Mouse (Mus musculus) intestine, postnatal 0 days (tissue): ENCODE data around the gene Farsa. TPM values are rescaled to one million over a fixed set of nuclear protein-coding genes. Genes with fewer than 3 reads are reported as not detected.

Experiments used
- ATAC-seq: fragments of 200-750 bp; cut with Nextera tagmentation; 2 replicates; pipeline ENCODE4 v1.8.0; 2017; ENCODE audit warnings: mild to moderate bottlenecking, moderate TSS enrichment, moderate library complexity
- H3K27ac ChIP-seq: fragments of 300-500 bp; sonication (generic); 2 replicates; pipeline ENCODE4 v1.5.1; 2014; ENCODE audit warnings: mild to moderate bottlenecking, low read depth, low read length, moderate library complexity
- H3K27me3 ChIP-seq: fragments of 300-500 bp; sonication (generic); replicated peaks from 2 replicates; pipeline ENCODE4 v1.6.1; 2014; ENCODE audit warnings: low read length, mixed read lengths; ENCODE audit not compliant: control insufficient read depth, insufficient read depth
- H3K36me3 ChIP-seq: fragments of 300-500 bp; sonication (generic); 2 replicates; pipeline ENCODE4 v1.6.1; 2014; ENCODE audit warnings: mild to moderate bottlenecking, moderate library complexity; ENCODE audit not compliant: control insufficient read depth, insufficient read depth
- H3K4me1 ChIP-seq: fragments of 300-500 bp; sonication (generic); replicated peaks from 2 replicates; pipeline ENCODE4 v1.6.1; 2014; ENCODE audit warnings: antibody characterized with exemption, low read length, mixed read lengths; ENCODE audit not compliant: control insufficient read depth, insufficient read depth
- H3K4me2 ChIP-seq: fragments of 300-500 bp; sonication (generic); replicated peaks from 2 replicates; pipeline ENCODE4 v1.6.1; 2014; ENCODE audit warnings: low read depth, mild to moderate bottlenecking, moderate library complexity
- H3K4me3 ChIP-seq: fragments of 300-500 bp; sonication (generic); 2 replicates; pipeline ENCODE4 v1.5.1; 2014; ENCODE audit warnings: low read depth, low read length
- H3K9ac ChIP-seq: fragments of 300-500 bp; sonication (generic); 2 replicates; pipeline ENCODE4 v1.6.1; 2014; ENCODE audit warnings: mild to moderate bottlenecking, low read depth, low read length
- H3K9me3 ChIP-seq: fragments of 300-500 bp; sonication (generic); 2 replicates; pipeline ENCODE4 v1.6.1; 2016; ENCODE audit warnings: mixed run types; ENCODE audit not compliant: control insufficient read depth
- CTCF ChIP-seq: sonication (generic); IDR thresholded peaks from 2 replicates; pipeline ENCODE4 v1.5.1; 2016; ENCODE audit warnings: low read depth, mild to moderate bottlenecking, control low read depth, antibody characterized with exemption, moderate library complexity
- WGBS: fragments of 180-500 bp; shearing (Covaris S2); extraction: QIAGEN DNeasy Blood & Tissue Kit; methylation state at CpG from one replicate; pipeline ENCODE4 v1.1.7; 2014; 5-methylcytosine and 5-hydroxymethylcytosine counted together
- polyA plus RNA-seq: library from polyadenylated mRNA; unstranded; fragments of >200 nt; fragmentation: Nextera tagmentation; extraction: Ambion mirVana; gene quantifications from 2 replicates; pipeline ENCODE4 v1.2.1, GENCODE M21; 2015

Farsa gene
- polyA plus RNA-seq, 1 experiment from 2014 or later: 28.3 TPM

DNA sequence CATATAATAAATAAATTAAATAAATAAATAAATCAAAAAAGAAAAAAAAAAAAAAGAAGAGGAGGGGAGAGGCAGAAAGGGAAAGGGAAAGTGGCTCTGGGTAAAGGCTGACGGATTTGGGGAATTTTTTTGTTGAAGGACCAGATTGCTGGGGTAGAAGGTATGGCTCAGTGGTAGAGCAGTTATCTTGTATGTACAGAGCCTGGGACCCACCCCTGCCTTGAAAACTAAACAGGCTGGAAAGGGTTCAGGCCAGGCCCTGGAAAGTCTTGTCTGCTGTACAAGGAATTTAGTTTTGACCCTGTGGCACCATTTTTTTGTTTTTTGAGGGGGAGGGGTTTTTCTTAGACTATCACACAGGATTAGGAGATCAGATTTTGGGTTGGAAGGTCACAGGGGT is 22.1 kb downstream of the Farsa start:
- Histone ChIP-seq H3K27me3 (no peaks in the 10 kb centered on the region), H3K9me3 (no peaks in the 10 kb centered on the region), H3K9ac (no peak overlapping the region), H3K4me3 (no peak overlapping the region), H3K36me3 (no peaks in the 10 kb centered on the region), H3K4me2 (no peak overlapping the region), H3K27ac (no peak overlapping the region), H3K4me1 (no peaks in the 10 kb centered on the region)
- ATAC-seq: no peak
- WGBS: 84% methylated on average over 1 of the region's 1 CpGs
- no peak for TF ChIP-seq CTCF

DNA sequence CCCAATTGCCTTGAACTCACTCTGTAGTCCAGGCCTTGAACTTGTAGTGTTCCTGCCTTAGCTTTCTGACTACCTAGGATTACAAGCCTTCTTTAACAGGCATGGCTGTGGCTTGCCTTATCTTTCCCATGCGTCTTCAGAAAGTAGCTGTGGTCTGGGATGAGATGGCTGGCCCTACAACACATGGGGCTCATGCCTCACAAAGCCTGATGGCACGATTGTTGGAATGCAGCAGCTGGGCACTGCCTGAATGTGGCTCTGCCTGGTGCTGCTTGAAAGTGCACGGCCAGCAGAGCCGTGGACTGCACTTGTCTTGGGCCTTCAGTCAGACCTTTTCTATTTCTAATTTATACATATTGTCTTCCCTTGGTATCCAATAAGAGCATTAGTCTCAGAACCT is 27.9 kb downstream of the Farsa start:
- H3K27me3 ChIP-seq: no peaks in the 10 kb centered on the region

DNA sequence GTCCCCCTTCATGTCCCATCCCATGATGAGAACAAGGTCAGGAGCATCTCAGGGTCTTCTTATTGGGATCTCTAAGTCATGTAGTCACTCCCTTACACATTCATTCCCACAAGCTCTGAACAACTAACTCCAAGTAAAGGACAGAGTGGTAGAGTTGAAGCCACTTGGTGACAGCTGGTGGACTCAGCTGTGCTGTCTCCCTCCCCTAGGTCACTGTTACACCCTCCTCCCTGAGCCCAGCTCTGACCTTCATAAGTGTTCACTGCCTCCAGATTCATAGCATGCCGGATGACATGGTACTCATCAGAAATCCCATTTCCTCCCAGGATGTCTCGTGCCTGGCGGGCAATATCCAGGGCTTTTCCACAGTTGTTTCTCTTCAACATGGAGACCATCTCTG is 31.5 kb downstream of the Farsa start:
- no peak overlapping the region for H3K4me3 ChIP-seq
- H3K9me3 ChIP-seq: no peaks in the 10 kb centered on the region
- H3K27ac ChIP-seq: no peak overlapping the region
- H3K4me1 ChIP-seq: 0 out of 2 replicates have a peak, but pooled peaks cover 3% of the 10 kb centered on the region
- H3K36me3 ChIP-seq: peaks cover 23% of the 10 kb centered on the region
- no peak for TF ChIP-seq CTCF
- no peak overlapping the region for H3K4me2 ChIP-seq
- no peaks in the 10 kb centered on the region for H3K27me3 ChIP-seq
- no peak for ATAC-seq
- H3K9ac ChIP-seq: no peak overlapping the region
- 95% methylated on average over 3 of the region's 3 CpGs for WGBS

More for the DNA sequence above, 27.9 kb downstream of the Farsa start:
- Histone ChIP-seq H3K4me3 (no peak overlapping the region), H3K9ac (no peak overlapping the region), H3K9me3 (no peaks in the 10 kb centered on the region), H3K27ac (no peak overlapping the region), H3K4me2 (no peak overlapping the region), H3K36me3 (peaks cover 20% of the 10 kb centered on the region), H3K4me1 (no peaks in the 10 kb centered on the region)
- no peak for ATAC-seq
- TF ChIP-seq CTCF: no peak
- WGBS: 81% methylated on average over 4 of the region's 4 CpGs

DNA sequence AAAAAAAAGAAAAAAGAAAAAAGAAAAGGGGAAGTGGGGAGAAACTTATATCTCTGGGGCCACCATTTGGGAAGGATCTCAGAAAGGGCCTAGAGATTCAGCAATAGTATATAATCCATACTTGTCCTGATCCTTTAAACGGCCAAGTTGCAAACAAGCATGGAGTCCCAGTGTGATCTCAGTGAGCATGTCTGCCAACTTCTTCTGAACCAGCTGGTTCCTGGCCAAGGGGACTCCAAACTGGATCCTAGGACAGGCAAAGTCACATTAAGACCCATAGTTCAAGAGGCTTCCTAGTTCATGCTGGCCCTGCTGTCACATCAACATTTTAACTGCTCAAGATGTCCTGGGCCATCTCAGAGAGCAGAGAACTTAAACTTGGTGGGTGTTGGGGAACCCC is 32.4 kb downstream of the Farsa start:
- no peak overlapping the region for H3K9ac ChIP-seq
- peaks cover 23% of the 10 kb centered on the region for H3K36me3 ChIP-seq
- H3K27me3 ChIP-seq: no peaks in the 10 kb centered on the region
- no peak overlapping the region for H3K4me2 ChIP-seq
- no peak overlapping the region for H3K27ac ChIP-seq
- H3K9me3 ChIP-seq: no peaks in the 10 kb centered on the region
- TF ChIP-seq CTCF: no peak
- H3K4me3 ChIP-seq: no peak overlapping the region
- WGBS: 91% methylated on average over 1 of the region's 1 CpGs
- H3K4me1 ChIP-seq: 0 out of 2 replicates have a peak, but pooled peaks cover 3% of the 10 kb centered on the region
- no peak for ATAC-seq

DNA sequence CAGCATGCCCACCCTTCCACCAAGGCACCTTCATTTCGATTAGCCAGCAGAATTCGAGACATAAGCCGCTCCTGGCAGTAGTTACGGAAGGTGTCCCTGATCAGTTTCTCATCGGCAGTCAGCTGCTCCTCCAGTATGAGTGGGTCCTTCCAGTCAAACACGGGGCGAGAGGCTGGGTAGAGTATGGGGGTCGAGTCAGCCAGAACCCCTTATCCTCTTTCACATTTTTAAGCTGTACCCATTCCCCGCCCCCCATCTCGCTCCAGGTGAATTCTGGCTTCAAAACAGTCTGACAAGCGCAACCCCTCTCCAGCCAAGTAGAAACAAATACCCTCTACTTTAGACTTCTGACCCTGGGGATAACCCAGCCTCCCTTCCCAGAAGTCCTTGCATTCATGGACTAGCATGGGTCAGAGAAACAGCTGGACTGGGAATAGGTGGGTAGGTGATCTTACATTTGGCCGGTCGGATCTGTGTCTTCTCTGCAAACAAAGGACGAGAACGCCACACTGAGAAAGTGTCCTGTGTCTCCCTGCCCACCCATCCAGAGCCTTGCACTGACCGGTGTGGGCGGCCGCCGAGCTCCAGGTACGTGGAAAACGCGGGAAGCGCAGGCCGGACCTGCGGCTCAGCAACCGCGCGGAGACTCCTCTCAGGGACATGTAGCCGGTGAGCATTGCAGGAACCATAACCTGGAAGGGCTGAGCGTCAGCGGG is 36.4 kb downstream of the Farsa start:
- Histone ChIP-seq H3K9ac (peak overlapping the region; percentile 43), H3K4me3 (peak overlapping the region; percentile 53), H3K4me2 (peak overlapping the region; percentile 90), H3K27me3 (no peaks in the 10 kb centered on the region), H3K4me1 (0 out of 2 replicates have a peak, but pooled peaks cover 3% of the 10 kb centered on the region), H3K9me3 (no peaks in the 10 kb centered on the region), H3K27ac (no peak overlapping the region), H3K36me3 (peaks cover 8% of the 10 kb centered on the region)
- peak; percentile 37 for ATAC-seq
- WGBS: 11% methylated on average over 31 of the region's 31 CpGs
- no peak for TF ChIP-seq CTCF

DNA sequence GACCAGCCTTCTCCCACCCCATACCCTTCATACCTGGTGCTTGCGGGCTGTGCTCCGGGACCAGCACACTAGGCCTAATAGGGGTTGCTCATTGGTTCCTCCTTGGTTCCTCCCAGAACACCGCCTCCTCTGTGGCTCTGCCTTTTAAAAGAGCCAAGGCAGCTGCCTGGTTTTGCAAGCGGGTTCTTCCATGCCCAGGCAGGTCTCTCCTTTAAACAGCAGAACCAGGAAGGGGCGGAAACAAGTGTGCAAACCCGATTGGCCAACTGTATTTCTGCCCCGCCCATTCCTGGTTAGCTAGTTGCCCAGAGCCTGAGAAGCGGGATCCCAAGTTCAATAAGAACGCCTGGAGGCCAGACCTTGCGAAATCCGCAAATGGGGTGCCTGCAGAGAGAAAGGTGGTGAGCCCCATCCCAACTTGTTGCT is 36.9 kb downstream of the Farsa start, which contains the start of gene Gcdh:
Gene Gcdh (minus strand): TSS at position 213 of the 426 bp plus-strand sequence.
- under 1% methylated on average over 11 of the region's 11 CpGs for WGBS
- Histone ChIP-seq H3K4me1 (0 out of 2 replicates have a peak, but pooled peaks cover 3% of the 10 kb centered on the region), H3K9me3 (no peaks in the 10 kb centered on the region), H3K4me2 (peak within 1 kb of the TSS; percentile 90), H3K4me3 (peak within 1 kb of the TSS; percentile 53), H3K9ac (peak within 1 kb of the TSS; percentile 43), H3K36me3 (peaks cover 2% of the 10 kb centered on the region; the same call in 1 of the 2 replicates), H3K27me3 (no peaks in the 10 kb centered on the region), H3K27ac (no peak within 1 kb of the TSS)
- TF ChIP-seq CTCF: no peak
- peak; percentile 98 for ATAC-seq
